Mouse (Mus musculus) left cerebral cortex, adult 2 months (tissue): Measurements from ENCODE around the gene Prokr1. TPM values are rescaled to one million over a fixed set of nuclear protein-coding genes. Genes with fewer than 3 reads are reported as not detected.
A peak's percentile ranks its signal among the peaks of the same experiment; 100 is the strongest.

Experiments used
- DNase-seq, 2 experiments: peaks; one replicate each; pipeline ENCODE4 v3.0.0; 2021 to 2022; ENCODE audit warnings: low spot score in 2 of 2, mixed read lengths in 1 of 2; ENCODE audit errors: extremely low spot score in 1 of 2
- H3K27ac ChIP-seq: fragments of 200-600 bp; 2 replicates; pipeline ENCODE4 v1.8.1; 2022
- H3K4me3 ChIP-seq: fragments of 200-600 bp; 2 replicates; pipeline ENCODE4 v1.8.1; 2022
- CTCF ChIP-seq: fragments of 200-600 bp; IDR thresholded peaks from 2 replicates; pipeline ENCODE4 v1.8.1; 2022; ENCODE audit warnings: antibody characterized with exemption, mild to moderate bottlenecking, moderate library complexity
- intact Hi-C: fragments of 180-260 bp; cut with DNase I; formaldehyde crosslinking; loops from one replicate; pipeline ENCODE4 v1.15.1; 2025
- total RNA-seq, 2 experiments: library from RNA; stranded (reverse); gene quantifications; 2 replicates each; pipeline ENCODE4 v1.2.3; 2021

The Prokr1 gene
- total RNA-seq, 2 experiments from 2014 or later, result 0.18 to 0.33 TPM

- H3K4me3 ChIP-seq, result no peak overlapping the region
- intact Hi-C loops, result no loop called here
- DNase-seq, result no peak
- no peak overlapping the region for H3K27ac ChIP-seq
- no peak for TF ChIP-seq CTCF
These were observed 26.2 kb downstream of the Prokr1 start for GRCm38 (mm10) chr6:87564356-87564755.

- Histone ChIP-seq H3K4me3 (no peak overlapping the region), H3K27ac (no peak overlapping the region)
- TF ChIP-seq CTCF, result no peak
- intact Hi-C loops, result no loop called here
- DNase-seq, result no peak
These were observed 36.8 kb downstream of the Prokr1 start for GRCm38 (mm10) chr6:87553724-87554123.

GRCm38 (mm10) chr6:87552054-87552807 lies 38.3 kb downstream of the Prokr1 start:
- H3K27ac ChIP-seq, result no peak overlapping the region
- peak in 1 of 2 experiments; percentile 18 for DNase-seq
- intact Hi-C loops, result no loop called here
- peak; percentile 62 for TF ChIP-seq CTCF
- H3K4me3 ChIP-seq, result no peak overlapping the region

DNA sequence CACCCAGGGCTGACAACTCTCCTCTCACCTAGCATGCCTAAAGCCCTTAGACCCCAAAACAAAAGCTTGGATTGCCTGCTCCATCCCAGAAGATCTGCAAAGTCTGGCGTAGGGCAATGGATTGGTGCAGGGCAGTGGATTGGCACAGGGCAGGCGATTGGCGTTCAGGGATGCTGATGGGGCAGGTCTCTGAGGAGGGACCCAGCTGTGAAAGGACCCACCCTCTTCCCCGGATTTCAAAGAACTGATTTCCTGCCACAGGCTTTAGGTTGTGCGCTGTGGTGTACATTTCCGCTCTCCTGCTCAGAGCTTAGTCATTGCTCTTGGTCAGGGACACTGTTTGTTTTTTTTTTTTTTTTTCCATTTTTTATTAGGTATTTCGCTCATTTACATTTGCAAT lies 42.7 kb downstream of the Prokr1 start:
- intact Hi-C loops, result no loop called here
- no peak for TF ChIP-seq CTCF
- Histone ChIP-seq H3K27ac (no peak overlapping the region), H3K4me3 (no peak overlapping the region)
- no peak for DNase-seq

GRCm38 (mm10) chr6:87547431-87547830 lies 43.1 kb downstream of the Prokr1 start:
- no peak for TF ChIP-seq CTCF
- H3K4me3 ChIP-seq, result no peak overlapping the region
- no peak overlapping the region for H3K27ac ChIP-seq
- intact Hi-C loops, result no loop called here
- DNase-seq, result no peak

- no peak for TF ChIP-seq CTCF
- Histone ChIP-seq H3K27ac (no peak overlapping the region), H3K4me3 (no peak overlapping the region)
- DNase-seq, result no peak
- intact Hi-C loops, result no loop called here
These were observed 45.0 kb downstream of the Prokr1 start for GRCm38 (mm10) chr6:87545331-87546217.

- no peak overlapping the region for H3K4me3 ChIP-seq
- H3K27ac ChIP-seq, result no peak overlapping the region
- intact Hi-C loops, result no loop called here
- no peak for TF ChIP-seq CTCF
- no peak for DNase-seq
These were observed 48.5 kb downstream of the Prokr1 start for GRCm38 (mm10) chr6:87542027-87542426.

- Histone ChIP-seq H3K4me3 (no peak overlapping the region), H3K27ac (no peak overlapping the region)
- TF ChIP-seq CTCF, result no peak
- no peak for DNase-seq
- intact Hi-C loops, result no loop called here
These were observed 49.4 kb downstream of the Prokr1 start for GRCm38 (mm10) chr6:87541171-87541571.

- DNase-seq, result no peak
- Histone ChIP-seq H3K27ac (no peak overlapping the region), H3K4me3 (no peak overlapping the region)
- intact Hi-C loops, result no loop called here
- TF ChIP-seq CTCF, result no peak
These were observed 51.9 kb downstream of the Prokr1 start for GRCm38 (mm10) chr6:87538376-87539270.

- Histone ChIP-seq H3K4me3 (no peak overlapping the region), H3K27ac (no peak overlapping the region)
- no peak for TF ChIP-seq CTCF
- intact Hi-C loops, result no loop called here
- no peak for DNase-seq
These were observed 52.9 kb downstream of the Prokr1 start for GRCm38 (mm10) chr6:87537678-87538077.

DNA sequence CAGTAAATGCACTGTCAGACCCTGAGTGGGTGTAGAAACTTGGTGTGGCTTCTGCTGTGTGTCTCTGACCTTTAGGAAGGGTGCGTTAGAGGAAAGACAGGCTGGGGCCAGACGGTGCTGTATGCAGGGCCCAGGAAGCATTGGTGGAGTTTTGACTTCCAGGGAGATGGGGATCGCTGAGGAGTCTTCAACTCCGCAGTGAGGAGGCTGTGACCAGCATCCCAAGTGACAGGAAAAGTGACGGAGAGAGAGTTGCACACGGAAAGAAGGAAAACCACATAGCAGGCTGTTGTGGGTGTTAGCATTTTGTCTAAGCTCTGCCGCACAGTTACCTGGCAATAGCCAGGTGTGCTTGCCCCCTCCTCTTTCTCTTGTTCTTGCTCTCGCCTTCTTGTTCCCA lies 54.3 kb downstream of the Prokr1 start:
- intact Hi-C loops, result no loop called here
- no peak overlapping the region for H3K27ac ChIP-seq
- no peak for DNase-seq
- no peak for TF ChIP-seq CTCF
- no peak overlapping the region for H3K4me3 ChIP-seq
